In genomic region chr8:60594761-60595160, GRCm38 (mm10) we compare ENCODE assay signal across 8 mouse cellular contexts. TPM values are rescaled to one million over a fixed set of nuclear protein-coding genes. Genes with fewer than 3 reads are reported as not detected.
DNase-seq lines count a peak whose midpoint lies in the region; ATAC-seq and TF ChIP-seq lines count a peak whose summit lies in the region.

No protein-coding gene starts in this region.

- no peaks in the 10 kb centered on the region for H3K9me3 ChIP-seq in forebrain, embryonic 14.5 days (replicated peaks; ENCODE audit: control insufficient read depth, low read length)
- no peaks in the 10 kb centered on the region for H3K9me3 ChIP-seq in forebrain, embryonic 15.5 days
- no peaks in the 10 kb centered on the region for H3K9me3 ChIP-seq in lung, postnatal 0 days (ENCODE audit: low read length)
- no peaks in the 10 kb centered on the region for H3K9me3 ChIP-seq in midbrain, embryonic 13.5 days

- no peak for ATAC-seq in forebrain, embryonic 14.5 days
- ATAC-seq in forebrain, embryonic 15.5 days (replicated peaks), result no peak
- ATAC-seq in lung, postnatal 0 days, result no peak
- ATAC-seq in midbrain, embryonic 13.5 days, result no peak

- DNase-seq in forebrain, embryonic 14.5 days (ENCODE audit: low spot score), result peak; percentile 6
- no peak for DNase-seq in lung, postnatal 0 days (ENCODE audit: low spot score)
- no peak for DNase-seq in lung, postnatal 25 days (ENCODE audit: low spot score)
- peak; percentile 51 to 56 for DNase-seq in cerebellum, postnatal 10 days
- peak; percentile 5 to 60 for DNase-seq in layer of hippocampus, adult 18-20 months (ENCODE audit: low spot score in 2 of 2)
- DNase-seq in urinary bladder, postnatal 10 days (ENCODE audit: low spot score), result no peak

- 66% methylated on average over 3 of the region's 3 CpGs for WGBS in forebrain, embryonic 14.5 days
- 66% methylated on average over 3 of the region's 3 CpGs for WGBS in forebrain, embryonic 15.5 days
- WGBS in lung, postnatal 0 days, result 67% methylated on average over 3 of the region's 3 CpGs
- 69% methylated on average over 3 of the region's 3 CpGs for WGBS in midbrain, embryonic 13.5 days

- H3K36me3 ChIP-seq in forebrain, embryonic 14.5 days (ENCODE audit: control insufficient read depth, insufficient read depth, low read length), result no peaks in the 10 kb centered on the region
- H3K36me3 ChIP-seq in forebrain, embryonic 15.5 days, result no peaks in the 10 kb centered on the region
- H3K36me3 ChIP-seq in lung, postnatal 0 days (ENCODE audit: insufficient read depth, low read length), result no peaks in the 10 kb centered on the region
- no peaks in the 10 kb centered on the region for H3K36me3 ChIP-seq in midbrain, embryonic 13.5 days

- peak; percentile 58 for TF ChIP-seq CTCF in lung, postnatal 0 days (IDR thresholded peaks at IDR 0.05)

- H3K4me3 ChIP-seq in forebrain, embryonic 14.5 days (ENCODE audit: low read depth, low read length), result no peak overlapping the region
- H3K4me3 ChIP-seq in forebrain, embryonic 15.5 days, result no peak overlapping the region
- H3K4me3 ChIP-seq in lung, postnatal 0 days (ENCODE audit: low read depth, low read length), result no peak overlapping the region
- H3K4me3 ChIP-seq in midbrain, embryonic 13.5 days (replicated peaks), result no peak overlapping the region

- H3K27me3 ChIP-seq in forebrain, embryonic 14.5 days (replicated peaks; ENCODE audit: control insufficient read depth, insufficient read depth, low read length), result no peaks in the 10 kb centered on the region
- H3K27me3 ChIP-seq in forebrain, embryonic 15.5 days, result no peaks in the 10 kb centered on the region
- no peaks in the 10 kb centered on the region for H3K27me3 ChIP-seq in lung, postnatal 0 days (replicated peaks; ENCODE audit: insufficient read depth, low read length)
- no peaks in the 10 kb centered on the region for H3K27me3 ChIP-seq in midbrain, embryonic 13.5 days

- no peak for TF ChIP-seq EP300 in lung, postnatal 0 days (IDR thresholded peaks at IDR 0.05)

- no peaks in the 10 kb centered on the region for H3K4me1 ChIP-seq in forebrain, embryonic 14.5 days (ENCODE audit: control insufficient read depth, insufficient read depth, low read length)
- no peaks in the 10 kb centered on the region for H3K4me1 ChIP-seq in forebrain, embryonic 15.5 days
- no peaks in the 10 kb centered on the region for H3K4me1 ChIP-seq in lung, postnatal 0 days (ENCODE audit: insufficient read depth, low read depth, low read length)
- no peaks in the 10 kb centered on the region for H3K4me1 ChIP-seq in midbrain, embryonic 13.5 days (replicated peaks)

- H3K27ac ChIP-seq in forebrain, embryonic 14.5 days (ENCODE audit: low read depth, low read length), result no peak overlapping the region
- no peak overlapping the region for H3K27ac ChIP-seq in forebrain, embryonic 15.5 days (replicated peaks)
- no peak overlapping the region for H3K27ac ChIP-seq in lung, postnatal 0 days (ENCODE audit: low read length)
- H3K27ac ChIP-seq in midbrain, embryonic 13.5 days, result no peak overlapping the region

- H3K9ac ChIP-seq in forebrain, embryonic 14.5 days (ENCODE audit: low read length), result no peak overlapping the region
- H3K9ac ChIP-seq in forebrain, embryonic 15.5 days (replicated peaks), result no peak overlapping the region
- no peak overlapping the region for H3K9ac ChIP-seq in lung, postnatal 0 days (replicated peaks; ENCODE audit: low read depth)
- H3K9ac ChIP-seq in midbrain, embryonic 13.5 days (replicated peaks), result no peak overlapping the region

- no peak overlapping the region for H3K4me2 ChIP-seq in forebrain, embryonic 14.5 days (ENCODE audit: low read length)
- no peak overlapping the region for H3K4me2 ChIP-seq in forebrain, embryonic 15.5 days (replicated peaks)
- no peak overlapping the region for H3K4me2 ChIP-seq in lung, postnatal 0 days (replicated peaks; ENCODE audit: low read depth, low read length)
- H3K4me2 ChIP-seq in midbrain, embryonic 13.5 days (replicated peaks), result no peak overlapping the region

RNA-seq across cellular contexts. Expression of gene Mfap3l, which starts 37.9 kb away (rescaled TPM):
- 0.74 and 1.4 TPM in 2 replicates for polyA plus RNA-seq in forebrain, embryonic 14.5 days (2014; fragmentation: Nextera tagmentation; extraction: Ambion mirVana)
- 1.1 and 1.3 TPM in 2 replicates for polyA plus RNA-seq in forebrain, embryonic 15.5 days (2015; fragmentation: Nextera tagmentation; extraction: Ambion mirVana)
- polyA plus RNA-seq in lung, postnatal 0 days (2015; fragmentation: Nextera tagmentation; extraction: Ambion mirVana), result 3.7 and 4.0 TPM in 2 replicates
- 10 to 100 TPM; 46.6 to 50.4 TPM for total RNA-seq in layer of hippocampus, adult 18-20 months (2021)
- polyA plus RNA-seq in midbrain, embryonic 13.5 days (2015; fragmentation: Nextera tagmentation; extraction: Ambion mirVana), result 0.86 and 1.1 TPM in 2 replicates

Comparison
In these comparisons a context has a peak if more than half of its experiments do, and no peak if none do; other contexts are left out.
1. DNase-seq: peak in forebrain, embryonic 14.5 days (single experiment), cerebellum, postnatal 10 days (2 of 2) and layer of hippocampus, adult 18-20 months (2 of 2); none in lung, postnatal 0 days (single experiment), lung, postnatal 25 days (single experiment) and urinary bladder, postnatal 10 days (single experiment).